Mouse (Mus musculus): ENCODE data around the gene Fgf12. TPM values are rescaled to one million over a fixed set of nuclear protein-coding genes. Genes with fewer than 3 reads are reported as not detected.
A peak's percentile ranks its signal among the peaks of the same experiment; 100 is the strongest.

Fgf12 gene
- 2.3 and 2.9 TPM in 2 replicates for polyA plus RNA-seq (2015; fragmentation: Nextera tagmentation; extraction: Ambion mirVana)

DNA sequence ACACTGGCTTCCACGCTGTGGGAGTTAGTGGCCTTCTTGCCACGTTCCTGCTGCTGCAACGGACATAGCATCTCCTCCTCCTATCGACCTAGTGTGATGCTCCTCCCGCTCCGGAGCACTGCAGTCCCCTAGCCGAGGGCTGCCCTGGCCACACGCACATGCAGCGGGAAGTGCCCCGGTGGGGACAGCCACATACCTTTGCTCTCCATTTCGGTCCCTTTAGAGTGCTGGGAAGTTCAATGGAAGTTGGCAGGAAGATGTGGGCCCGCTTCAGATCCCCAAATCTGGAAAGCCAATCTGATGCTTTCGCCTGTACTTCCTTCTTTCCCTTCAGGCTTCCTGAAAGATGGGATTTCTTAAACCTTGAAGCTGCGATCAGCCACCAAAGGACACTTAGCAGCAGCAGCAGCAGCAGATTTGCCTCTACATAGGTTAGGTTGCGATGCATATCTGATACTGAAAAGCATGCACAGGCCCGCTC, at the start of gene Fgf12:
TSS of gene Fgf12 (minus strand) at position 431 of the 481 bp plus-strand sequence.
- peak within 1 kb of the TSS; percentile 50 for H3K4me2 ChIP-seq (ENCODE audit: low read length)
- no peak within 1 kb of the TSS for H3K9ac ChIP-seq (ENCODE audit: low read depth, low read length)
- 0 out of 2 replicates have a peak, but pooled peaks cover 3% of the 10 kb centered on the region for H3K4me1 ChIP-seq (replicated peaks; ENCODE audit: insufficient read depth, low read length)
- TF ChIP-seq CTCF (IDR thresholded peaks at IDR 0.05; ENCODE audit: low read depth): no peak
- H3K27ac ChIP-seq: no peak within 1 kb of the TSS
- peak within 1 kb of the TSS; percentile 15 for H3K4me3 ChIP-seq (replicated peaks; ENCODE audit: low read depth, low read length)
- H3K9me3 ChIP-seq (replicated peaks; ENCODE audit: low read length): no peaks in the 10 kb centered on the region
- 0 out of 2 replicates have a peak, but pooled peaks cover 8% of the 10 kb centered on the region for H3K27me3 ChIP-seq (ENCODE audit: insufficient read depth, low read length)
- no peak for ATAC-seq (replicated peaks; ENCODE audit: low FRiP score, low read depth)
- no peaks in the 10 kb centered on the region for H3K36me3 ChIP-seq (ENCODE audit: insufficient read depth, low read length)
- DNase-seq (ENCODE audit: low spot score): no peak
- 2% methylated on average over 16 of the region's 16 CpGs for whole genome bisulfite sequencing

DNA sequence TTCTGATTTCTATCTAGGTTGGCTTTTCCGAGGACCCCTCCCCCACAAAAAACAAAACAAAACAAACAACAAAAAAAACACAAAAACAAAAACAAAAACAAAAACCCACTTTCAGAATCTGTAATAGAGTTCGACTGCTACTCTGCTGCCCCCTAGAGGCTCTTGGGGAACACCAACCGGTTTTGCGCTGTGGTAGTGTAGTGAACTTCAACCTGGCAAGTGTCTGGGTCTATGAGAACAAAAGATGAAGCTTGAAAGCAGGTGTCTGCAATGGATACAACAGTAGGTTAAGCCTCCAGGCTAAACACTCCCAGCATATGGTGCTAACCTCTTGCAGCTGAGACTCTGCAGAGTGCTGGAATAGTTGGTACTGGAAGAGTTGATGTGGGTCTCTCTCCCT, 40.2 kb upstream of the Fgf12 start:
- DNase-seq (ENCODE audit: low spot score): peak; percentile 58
- whole genome bisulfite sequencing: 4% methylated on average over 4 of the region's 4 CpGs
- Histone ChIP-seq H3K27me3 (ENCODE audit: insufficient read depth, low read length) (no peaks in the 10 kb centered on the region), H3K4me3 (replicated peaks; ENCODE audit: low read depth, low read length) (no peak overlapping the region), H3K4me1 (replicated peaks; ENCODE audit: insufficient read depth, low read length) (no peaks in the 10 kb centered on the region), H3K4me2 (ENCODE audit: low read length) (no peak overlapping the region), H3K27ac (no peak overlapping the region), H3K9me3 (replicated peaks; ENCODE audit: low read length) (no peaks in the 10 kb centered on the region), H3K36me3 (ENCODE audit: insufficient read depth, low read length) (no peaks in the 10 kb centered on the region), H3K9ac (ENCODE audit: low read depth, low read length) (no peak overlapping the region)
- ATAC-seq (replicated peaks; ENCODE audit: low FRiP score, low read depth): no peak
- peak; percentile 80 for TF ChIP-seq CTCF (IDR thresholded peaks at IDR 0.05; ENCODE audit: low read depth)

DNA sequence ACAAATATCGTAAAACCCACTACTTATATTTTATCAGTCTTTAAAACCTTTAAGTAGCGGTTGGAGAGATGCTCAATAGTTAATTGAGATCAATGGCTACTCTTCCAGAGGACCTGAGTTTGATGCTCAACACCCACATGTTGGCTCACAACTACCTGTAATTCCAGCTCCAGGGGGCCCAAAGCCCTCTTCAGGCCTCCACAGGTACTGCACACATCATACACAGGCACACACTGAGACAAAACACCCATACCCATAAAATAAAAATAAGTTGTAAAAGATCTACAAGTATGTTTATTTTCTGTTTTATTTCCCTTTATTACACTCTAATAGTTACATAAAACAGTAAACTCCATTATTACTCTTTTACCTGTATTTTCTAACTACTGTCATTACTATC, 17.4 kb upstream of the Fgf12 start:
- WGBS: 94% methylated on average over 2 of the region's 2 CpGs
- H3K27ac ChIP-seq: no peak overlapping the region

DNA sequence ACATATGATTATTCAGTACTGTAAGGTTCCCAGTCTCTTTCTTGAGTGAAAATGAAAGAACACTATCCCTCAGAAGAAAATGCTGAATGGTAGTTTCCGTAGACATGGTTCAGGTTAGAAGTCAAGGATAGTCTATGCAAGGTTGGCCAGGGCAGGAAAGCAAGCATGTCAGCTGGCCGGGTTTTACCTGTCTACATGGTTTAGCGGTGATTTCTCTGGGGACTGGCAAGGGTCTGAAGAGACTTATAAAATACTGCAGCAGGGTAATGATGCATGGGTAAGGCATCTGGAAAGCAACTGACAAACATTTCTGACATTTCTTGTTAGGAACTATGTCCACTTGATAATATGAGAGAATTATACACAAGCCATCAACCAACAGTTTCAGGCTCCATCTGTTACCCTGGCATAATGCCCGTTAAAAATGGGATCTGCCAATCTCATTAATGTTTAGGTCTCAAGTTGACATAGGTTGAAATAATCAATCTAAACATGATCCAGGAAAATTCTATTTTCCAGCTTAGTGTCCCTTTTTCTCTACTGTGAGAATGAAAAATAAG, 8.6 kb upstream of the Fgf12 start:
- no peaks in the 10 kb centered on the region for H3K4me1 ChIP-seq (replicated peaks; ENCODE audit: insufficient read depth, low read length)
- no peak overlapping the region for H3K4me3 ChIP-seq (replicated peaks; ENCODE audit: low read depth, low read length)
- no peaks in the 10 kb centered on the region for H3K27me3 ChIP-seq (ENCODE audit: insufficient read depth, low read length)
- H3K9ac ChIP-seq (ENCODE audit: low read depth, low read length): no peak overlapping the region
- H3K9me3 ChIP-seq (replicated peaks; ENCODE audit: low read length): no peaks in the 10 kb centered on the region
- H3K4me2 ChIP-seq (ENCODE audit: low read length): no peak overlapping the region
- H3K36me3 ChIP-seq (ENCODE audit: insufficient read depth, low read length): no peaks in the 10 kb centered on the region
- TF ChIP-seq CTCF (IDR thresholded peaks at IDR 0.05; ENCODE audit: low read depth): no peak
- H3K27ac ChIP-seq: no peak overlapping the region
- DNase-seq (ENCODE audit: low spot score) (no peak), ATAC-seq (replicated peaks; ENCODE audit: low FRiP score, low read depth) (no peak)
- 88% methylated on average over 4 of the region's 4 CpGs for WGBS

More for the DNA sequence above, 17.4 kb upstream of the Fgf12 start:
- peak; percentile 19; the same call in 1 of the 2 replicates for TF ChIP-seq CTCF (IDR thresholded peaks at IDR 0.05; ENCODE audit: low read depth)
- Histone ChIP-seq H3K27me3 (ENCODE audit: insufficient read depth, low read length) (no peaks in the 10 kb centered on the region), H3K4me2 (ENCODE audit: low read length) (no peak overlapping the region), H3K9ac (ENCODE audit: low read depth, low read length) (no peak overlapping the region), H3K36me3 (ENCODE audit: insufficient read depth, low read length) (no peaks in the 10 kb centered on the region), H3K9me3 (replicated peaks; ENCODE audit: low read length) (no peaks in the 10 kb centered on the region), H3K4me1 (replicated peaks; ENCODE audit: insufficient read depth, low read length) (no peaks in the 10 kb centered on the region), H3K4me3 (replicated peaks; ENCODE audit: low read depth, low read length) (no peak overlapping the region)
- DNase-seq (ENCODE audit: low spot score) (no peak), ATAC-seq (replicated peaks; ENCODE audit: low FRiP score, low read depth) (no peak)

DNA sequence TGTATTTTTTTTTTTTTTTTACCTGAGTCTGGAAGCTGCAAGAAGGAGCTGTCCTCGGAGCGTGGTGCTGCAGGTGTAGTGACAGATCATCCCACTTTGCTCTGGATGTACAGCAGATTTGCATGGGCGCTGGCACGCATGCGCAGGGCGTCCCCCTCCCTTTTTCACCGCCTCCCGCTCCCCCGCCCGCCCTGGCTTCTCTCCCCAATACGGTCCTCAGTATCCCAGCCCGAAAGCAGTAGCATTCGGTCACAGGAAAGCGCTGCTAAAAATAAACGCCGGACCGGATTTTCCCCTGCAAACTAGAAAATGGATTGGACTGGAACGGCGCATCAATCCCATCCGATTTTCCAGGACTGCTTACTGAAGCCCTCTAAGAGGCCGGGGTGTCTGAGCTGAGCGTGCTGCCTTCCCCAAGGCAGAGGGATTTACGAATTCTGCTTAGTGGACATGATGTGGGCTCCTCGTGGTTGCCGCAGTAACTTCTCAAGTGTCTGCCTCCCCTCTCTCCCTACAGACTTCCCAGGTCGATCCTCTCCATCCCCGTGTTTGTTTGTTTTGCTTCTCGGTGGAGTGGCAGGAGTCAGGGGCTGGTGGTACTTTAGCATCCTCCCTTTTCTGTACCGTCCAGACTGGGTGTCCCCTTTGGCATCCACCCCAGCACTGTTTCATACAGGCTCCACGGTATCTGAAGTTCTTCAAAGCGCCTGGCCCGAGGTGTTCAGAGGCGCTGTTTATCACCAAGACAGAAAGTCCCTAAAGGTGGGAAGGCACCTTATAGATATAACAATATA, 453 bp upstream of the Fgf12 start:
- Histone ChIP-seq H3K9ac (ENCODE audit: low read depth, low read length) (no peak overlapping the region), H3K36me3 (ENCODE audit: insufficient read depth, low read length) (no peaks in the 10 kb centered on the region), H3K4me1 (replicated peaks; ENCODE audit: insufficient read depth, low read length) (0 out of 2 replicates have a peak, but pooled peaks cover 3% of the 10 kb centered on the region), H3K4me2 (ENCODE audit: low read length) (peak overlapping the region; percentile 50), H3K4me3 (replicated peaks; ENCODE audit: low read depth, low read length) (peak overlapping the region; percentile 15), H3K27ac (no peak overlapping the region), H3K27me3 (ENCODE audit: insufficient read depth, low read length) (0 out of 2 replicates have a peak, but pooled peaks cover 8% of the 10 kb centered on the region), H3K9me3 (replicated peaks; ENCODE audit: low read length) (no peaks in the 10 kb centered on the region)
- ATAC-seq (replicated peaks; ENCODE audit: low FRiP score, low read depth) (peak; percentile 63; the same call in 1 of the 2 replicates), DNase-seq (ENCODE audit: low spot score) (peak; percentile 89)
- WGBS: under 1% methylated on average over 33 of the region's 33 CpGs
- TF ChIP-seq CTCF (IDR thresholded peaks at IDR 0.05; ENCODE audit: low read depth): no peak

DNA sequence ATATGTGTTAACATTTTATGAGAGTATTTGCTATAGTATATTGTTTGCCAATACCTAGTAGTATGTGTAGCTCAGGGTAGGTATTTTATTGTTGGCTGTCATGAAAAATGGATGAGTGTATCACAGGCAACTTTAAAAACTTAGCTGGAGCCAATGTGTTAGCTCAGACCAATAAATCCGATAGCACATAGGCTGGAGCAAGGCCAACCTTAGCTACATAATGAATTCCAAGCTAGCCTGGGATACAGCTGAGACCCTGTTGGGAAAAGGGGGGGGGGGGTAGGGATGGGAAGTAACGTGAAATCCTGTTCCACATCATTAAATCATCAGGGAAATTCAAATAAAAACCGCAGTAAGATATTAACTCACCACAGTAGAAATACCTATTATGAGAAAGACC, 18.4 kb downstream of the Fgf12 start:
- Histone ChIP-seq H3K4me1 (replicated peaks; ENCODE audit: insufficient read depth, low read length) (no peaks in the 10 kb centered on the region), H3K4me3 (replicated peaks; ENCODE audit: low read depth, low read length) (no peak overlapping the region), H3K36me3 (ENCODE audit: insufficient read depth, low read length) (no peaks in the 10 kb centered on the region), H3K27me3 (ENCODE audit: insufficient read depth, low read length) (no peaks in the 10 kb centered on the region), H3K9me3 (replicated peaks; ENCODE audit: low read length) (no peaks in the 10 kb centered on the region), H3K4me2 (ENCODE audit: low read length) (no peak overlapping the region), H3K27ac (no peak overlapping the region), H3K9ac (ENCODE audit: low read depth, low read length) (no peak overlapping the region)
- 48% methylated on average over 3 of the region's 3 CpGs for WGBS
- DNase-seq (ENCODE audit: low spot score) (no peak), ATAC-seq (replicated peaks; ENCODE audit: low FRiP score, low read depth) (no peak)
- no peak for TF ChIP-seq CTCF (IDR thresholded peaks at IDR 0.05; ENCODE audit: low read depth)
